Mouse (Mus musculus): ENCODE results near the gene Il12rb2.

GRCm38 (mm10) chr6:67298742-67299141 lies 77.2 kb downstream of the Il12rb2 start:
- TF ChIP-seq CTCF (IDR thresholded peaks at IDR 0.05; ENCODE audit: low read depth, low read length), result no peak
- TF ChIP-seq POLR2A (IDR thresholded peaks at IDR 0.05; ENCODE audit: insufficient read depth, low read length), result no peak
- no peak for TF ChIP-seq EP300 (IDR thresholded peaks at IDR 0.05; ENCODE audit: insufficient read depth, low read depth, low read length)

All from ES-Bruce4 (cell line).